Mouse (Mus musculus) G1E (cell line): ENCODE results near the gene Gls2. TPM values are rescaled to one million over a fixed set of nuclear protein-coding genes. Genes with fewer than 3 reads are reported as not detected.

Source experiments
- ATAC-seq: 2 replicates; pipeline ENCODE4 v1.8.0; 2016; ENCODE audit warnings: mild to moderate bottlenecking; ENCODE audit not compliant: insufficient number of reproducible peaks, poor library complexity, low FRiP score, severe bottlenecking; ENCODE audit errors: extremely low read depth
- DNase-seq: peaks from one replicate; pipeline ENCODE4 v3.0.0; 2012; ENCODE audit warnings: low spot score
- H3K27me3 ChIP-seq: 2 replicates; pipeline ENCODE4 v1.6.1; 2012; ENCODE audit warnings: mild to moderate bottlenecking, low read length, inconsistent platforms; ENCODE audit not compliant: insufficient read depth
- H3K36me3 ChIP-seq: replicated peaks from 2 replicates; pipeline ENCODE3; 2012; ENCODE audit warnings: mild to moderate bottlenecking, inconsistent platforms
- H3K4me1 ChIP-seq: 2 replicates; pipeline ENCODE4 v1.6.1; 2012; ENCODE audit warnings: low read depth, low read length, inconsistent platforms, mixed read lengths; ENCODE audit not compliant: insufficient read depth
- H3K4me3 ChIP-seq: 2 replicates; pipeline ENCODE4 v1.5.1; 2012; ENCODE audit warnings: low read depth, mild to moderate bottlenecking, inconsistent platforms, low read length, moderate library complexity, mixed read lengths
- H3K9me3 ChIP-seq: replicated peaks from 2 replicates; pipeline ENCODE4 v1.6.1; 2012; ENCODE audit warnings: inconsistent platforms
- CTCF ChIP-seq: IDR thresholded peaks from 2 replicates; pipeline ENCODE4 v1.5.1; 2012; ENCODE audit warnings: low read depth, low read length, inconsistent platforms, mixed read lengths
- GATA1 ChIP-seq: IDR thresholded peaks from 2 replicates; pipeline ENCODE4 v1.6.1; 2012; ENCODE audit warnings: borderline replicate concordance, low read length, inconsistent platforms, mixed read lengths
- GATA2 ChIP-seq: IDR thresholded peaks from 2 replicates; pipeline ENCODE4 v1.6.1; 2012; ENCODE audit warnings: low read depth, low read length, inconsistent platforms, borderline replicate concordance
- POLR2AphosphoS5 ChIP-seq: IDR thresholded peaks from 2 replicates; pipeline ENCODE4 v1.6.1; 2012; ENCODE audit warnings: low read depth, low read length, inconsistent platforms; ENCODE audit not compliant: insufficient replicate concordance
- TAL1 ChIP-seq: conservative IDR thresholded peaks from 2 replicates; pipeline ENCODE4 v1.6.1; 2012; ENCODE audit warnings: low read depth, low read length, inconsistent platforms, mixed read lengths
- polyA plus RNA-seq: library from polyadenylated mRNA; stranded (reverse); fragments of >175 nt; gene quantifications from 2 replicates; pipeline ENCODE4 v1.2.3, GENCODE M21; 2012
- total RNA-seq, 2 experiments: library from RNA; stranded (forward) in 1 of 2; stranded (reverse) in 1 of 2; fragments of 200-1000 nt in 1 of 2; fragments of >200 nt in 1 of 2; fragmentation: Nextera tagmentation in 1 of 2; gene quantifications; 2 replicates each; pipeline ENCODE4 v1.2.3; 2014 to 2017

Gene Gls2
- total and polyA plus RNA-seq, 3 experiments = 4.0 to 15.0 (median 11.1) TPM

DNA sequence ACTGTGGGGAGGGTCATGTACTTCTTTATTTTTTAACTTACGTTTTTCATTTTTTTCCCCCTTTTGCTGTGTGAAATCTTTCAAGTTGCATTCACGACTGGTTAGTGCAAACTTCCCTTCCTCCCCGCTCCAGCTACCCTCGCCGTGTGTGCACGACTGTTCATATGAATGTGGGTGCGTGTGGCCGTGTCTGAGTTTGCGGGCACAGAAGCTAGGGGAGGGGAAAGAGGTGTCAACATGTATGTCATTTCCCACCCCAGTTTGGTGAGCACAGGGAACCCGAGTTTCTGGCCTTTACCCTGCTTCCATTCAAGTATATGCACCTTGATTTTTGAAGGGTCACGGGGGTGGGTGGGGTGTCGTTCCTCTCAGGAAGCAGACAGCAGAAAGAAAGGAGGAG is 36.3 kb downstream of the Gls2 start:
- ATAC-seq = no peak
- Histone ChIP-seq H3K9me3 (no peaks in the 10 kb centered on the region), H3K36me3 (peaks cover 21% of the 10 kb centered on the region), H3K4me1 (peaks cover 62% of the 10 kb centered on the region), H3K27me3 (no peaks in the 10 kb centered on the region), H3K4me3 (peak overlapping the region; percentile 78; the same call in 1 of the 2 replicates)
- TF ChIP-seq CTCF = no peak
- TF ChIP-seq GATA1 = no peak
- no peak for TF ChIP-seq GATA2
- no peak for TF ChIP-seq POLR2AphosphoS5
- no peak for TF ChIP-seq TAL1
- DNase-seq = no peak

DNA sequence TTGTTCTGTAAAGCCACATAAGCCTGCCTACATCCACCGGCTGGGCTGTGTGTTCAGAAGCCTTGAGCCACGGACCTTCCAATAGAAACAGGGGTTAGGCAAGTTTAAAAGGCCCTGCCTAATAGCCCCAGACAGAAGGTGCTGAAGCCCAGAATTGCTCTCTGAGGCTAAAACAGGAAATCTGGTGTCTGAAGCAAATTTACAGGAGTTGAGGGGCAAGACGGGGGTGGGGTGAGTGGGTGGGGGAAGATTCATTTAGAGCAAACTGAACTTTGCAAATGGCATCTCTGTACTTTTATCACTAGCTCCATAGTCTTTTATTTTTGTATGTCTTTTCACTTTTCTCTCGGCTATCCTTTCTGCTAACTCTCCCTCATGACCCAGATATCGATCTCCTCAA is 36.9 kb downstream of the Gls2 start:
- DNase-seq (peak; percentile 25), ATAC-seq (no peak)
- H3K27me3 ChIP-seq = no peaks in the 10 kb centered on the region
- no peak for TF ChIP-seq TAL1
- no peak for TF ChIP-seq POLR2AphosphoS5
- TF ChIP-seq CTCF = no peak
- TF ChIP-seq GATA1 = no peak
- no peak for TF ChIP-seq GATA2
- H3K4me3 ChIP-seq = peak overlapping the region; percentile 78
- peaks cover 60% of the 10 kb centered on the region for H3K4me1 ChIP-seq
- H3K9me3 ChIP-seq = no peaks in the 10 kb centered on the region
- H3K36me3 ChIP-seq = peaks cover 27% of the 10 kb centered on the region

DNA sequence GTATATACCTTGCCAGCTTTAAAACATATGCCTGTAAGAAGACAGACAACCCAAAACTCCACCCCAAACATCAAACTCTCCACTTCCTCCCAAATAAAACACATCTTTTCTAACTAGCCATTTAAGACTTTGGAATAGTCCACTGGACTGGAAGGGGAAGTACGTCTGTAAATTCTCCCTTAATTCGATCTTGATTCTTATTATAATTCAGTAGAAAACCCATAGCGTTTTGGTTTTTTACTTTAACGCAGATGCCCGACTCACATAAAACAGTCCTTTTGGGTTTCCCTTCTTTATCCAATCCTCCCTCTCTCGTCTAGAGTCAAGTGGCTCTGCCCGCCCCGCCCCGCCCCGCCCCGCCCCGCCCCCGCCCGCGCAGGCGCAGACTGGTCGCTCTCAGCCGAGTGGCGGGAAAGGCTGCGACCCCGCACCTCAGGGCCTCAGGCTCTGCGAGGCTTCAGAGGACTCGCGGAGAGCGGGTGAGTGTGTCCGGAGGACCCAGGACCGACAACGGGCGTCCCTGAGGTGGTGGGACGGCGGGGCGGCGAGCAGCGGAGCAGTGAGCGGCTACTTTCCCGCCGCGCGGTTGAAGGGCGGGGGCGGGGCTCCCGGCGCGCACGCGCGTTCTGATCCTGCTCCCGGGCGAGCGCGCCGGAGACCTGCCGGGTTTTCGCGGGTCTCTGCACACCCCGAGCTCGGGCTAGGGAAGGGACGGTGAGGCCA is 37.6 kb downstream of the Gls2 start, which contains the start of gene Timeless:
Gene Timeless, plus strand, starts transcription at position 369 of the 723 bp plus-strand sequence.
- ATAC-seq (peak; percentile 55), DNase-seq (peak; percentile 91)
- no peaks in the 10 kb centered on the region for H3K27me3 ChIP-seq
- H3K4me1 ChIP-seq = peaks cover 54% of the 10 kb centered on the region
- peaks cover 31% of the 10 kb centered on the region for H3K36me3 ChIP-seq
- no peaks in the 10 kb centered on the region for H3K9me3 ChIP-seq
- no peak for TF ChIP-seq TAL1
- H3K4me3 ChIP-seq = peak within 1 kb of the TSS; percentile 78

DNA sequence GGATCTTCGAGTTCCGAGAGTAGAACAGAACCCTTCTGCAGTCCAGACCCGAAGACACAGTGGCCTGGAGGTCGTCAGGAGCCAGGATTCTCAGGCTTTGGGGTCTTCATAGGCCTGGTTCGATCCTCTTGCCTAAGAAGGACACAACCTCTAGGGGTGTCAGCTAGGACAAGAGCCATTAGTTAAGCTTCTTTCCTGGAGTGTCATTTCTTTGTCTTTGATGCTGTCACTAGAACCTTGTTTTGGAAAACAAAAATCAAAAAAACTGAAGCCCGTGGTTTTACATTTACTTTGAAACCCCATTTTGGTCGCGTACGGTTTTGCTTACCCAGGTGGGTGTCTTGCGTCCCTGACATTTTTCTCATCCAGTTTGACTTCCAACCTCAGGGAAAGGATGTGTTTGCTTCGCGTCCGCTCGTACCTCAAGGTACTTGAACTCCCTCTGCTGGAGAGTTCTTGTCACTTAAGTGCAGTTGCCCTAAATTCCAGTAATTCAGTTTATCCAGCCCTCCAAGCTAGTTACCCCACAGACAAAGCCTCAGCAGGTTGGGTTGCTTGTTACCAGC is 38.2 kb downstream of the Gls2 start:
- H3K36me3 ChIP-seq = peaks cover 31% of the 10 kb centered on the region
- peak; percentile 46 for DNase-seq
- peak; percentile 30; the same call in 1 of the 2 replicates for ATAC-seq

DNA sequence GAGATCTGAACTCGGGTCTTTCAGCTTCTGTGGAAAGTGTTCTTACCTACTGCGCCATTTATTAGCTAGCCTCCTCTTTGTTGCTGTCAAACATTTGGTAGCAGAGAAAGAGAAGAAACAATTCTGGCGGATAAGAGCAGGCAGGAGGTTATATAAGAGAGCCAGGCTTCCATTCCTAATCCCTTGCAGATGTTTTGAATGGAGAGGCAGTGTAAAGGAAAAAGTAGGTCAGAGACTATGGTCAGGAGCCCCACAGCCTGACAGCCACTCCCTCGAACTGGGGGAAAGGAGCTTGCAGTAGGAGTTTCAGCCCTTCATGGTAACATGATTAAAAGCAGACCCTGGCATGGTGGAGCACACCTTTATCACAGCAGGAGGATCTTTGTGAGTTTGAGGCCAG is 42.1 kb downstream of the Gls2 start:
- DNase-seq (no peak), ATAC-seq (no peak)
- Histone ChIP-seq H3K27me3 (no peaks in the 10 kb centered on the region), H3K9me3 (no peaks in the 10 kb centered on the region), H3K4me1 (peaks cover 31% of the 10 kb centered on the region), H3K4me3 (no peak overlapping the region), H3K36me3 (peaks cover 63% of the 10 kb centered on the region)
- no peak for TF ChIP-seq GATA1
- no peak for TF ChIP-seq CTCF
- TF ChIP-seq POLR2AphosphoS5 = no peak
- TF ChIP-seq TAL1 = no peak
- no peak for TF ChIP-seq GATA2

More for the DNA sequence above, 38.2 kb downstream of the Gls2 start:
- H3K27me3 ChIP-seq = no peaks in the 10 kb centered on the region
- peaks cover 52% of the 10 kb centered on the region for H3K4me1 ChIP-seq
- H3K4me3 ChIP-seq = peak overlapping the region; percentile 78
- no peaks in the 10 kb centered on the region for H3K9me3 ChIP-seq
- TF ChIP-seq CTCF (peak; percentile 35; the same call in 1 of the 2 replicates), GATA2 (no peak), POLR2AphosphoS5 (0 out of 2 replicates have a peak, but pooled peaks have one; percentile 35)

DNA sequence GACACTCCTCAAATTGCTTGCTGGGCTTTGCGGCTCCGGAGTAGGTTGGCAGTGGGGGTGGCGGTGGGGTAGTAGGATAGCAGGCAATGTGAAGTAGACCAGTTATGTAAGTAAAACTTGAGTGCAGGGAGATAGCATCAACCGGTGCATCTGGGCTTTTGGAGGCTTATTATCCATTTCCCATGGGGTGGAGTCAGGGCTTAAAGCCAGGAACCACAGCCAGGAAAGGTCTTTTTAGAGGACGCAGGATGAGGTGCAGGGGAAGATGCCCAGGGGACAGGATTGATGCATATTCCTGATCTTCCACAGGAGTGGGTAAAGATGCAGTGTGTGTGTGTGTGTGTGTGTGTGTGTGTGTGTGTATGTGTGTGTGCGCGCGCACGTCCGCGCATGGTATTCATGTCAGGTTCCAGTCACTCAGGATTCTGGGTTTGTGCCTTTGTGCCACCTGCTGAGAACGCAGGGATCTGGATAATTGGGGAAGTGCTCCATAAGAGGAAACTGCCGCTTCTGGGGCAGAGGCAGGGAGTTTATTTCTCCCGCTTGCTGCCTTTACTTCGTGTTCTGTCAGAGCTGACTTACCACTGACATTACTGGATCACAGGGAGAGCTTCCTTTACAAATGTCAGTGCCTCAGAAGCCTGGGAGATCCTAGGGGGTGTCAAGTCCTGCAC is 43.7 kb downstream of the Gls2 start:
- TF ChIP-seq GATA1 (no peak), TAL1 (no peak), CTCF (no peak), POLR2AphosphoS5 (no peak), GATA2 (no peak)
- H3K27me3 ChIP-seq = no peaks in the 10 kb centered on the region
- no peaks in the 10 kb centered on the region for H3K9me3 ChIP-seq
- ATAC-seq (no peak), DNase-seq (no peak)
- H3K36me3 ChIP-seq = peaks cover 79% of the 10 kb centered on the region
- H3K4me1 ChIP-seq = peaks cover 28% of the 10 kb centered on the region
- no peak overlapping the region for H3K4me3 ChIP-seq

DNA sequence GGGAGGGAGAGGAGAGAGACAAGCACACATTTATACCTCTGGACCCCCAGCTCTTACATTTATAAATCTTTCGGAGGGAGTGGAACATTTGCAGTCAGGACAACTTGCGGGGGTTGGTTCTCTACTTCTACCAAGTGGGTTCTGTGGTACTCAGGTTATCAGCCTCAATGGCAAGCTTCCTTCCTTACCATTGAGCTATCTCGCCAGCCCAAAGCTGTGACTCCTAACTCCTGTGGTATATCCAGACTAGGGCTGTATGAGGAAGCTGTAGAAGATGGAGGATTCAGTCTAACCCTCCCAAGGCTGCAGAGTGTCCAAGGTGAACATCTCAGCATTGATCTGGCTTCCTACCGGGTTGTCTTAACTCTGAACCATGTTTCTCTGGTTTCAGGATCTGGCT is 44.9 kb downstream of the Gls2 start:
- Histone ChIP-seq H3K4me3 (no peak overlapping the region), H3K4me1 (peaks cover 21% of the 10 kb centered on the region), H3K36me3 (peaks cover 85% of the 10 kb centered on the region), H3K27me3 (no peaks in the 10 kb centered on the region), H3K9me3 (no peaks in the 10 kb centered on the region)
- no peak for TF ChIP-seq TAL1
- no peak for TF ChIP-seq GATA2
- no peak for TF ChIP-seq POLR2AphosphoS5
- no peak for TF ChIP-seq CTCF
- TF ChIP-seq GATA1 = no peak
- DNase-seq (no peak), ATAC-seq (no peak)
